Mouse (Mus musculus) thymus, postnatal 14 days (tissue): Measurements from ENCODE around the gene Ugt1a9.

Experiments
- DNase-seq: peaks from one replicate; pipeline ENCODE4 v3.0.0; 2021

Ugt1a9 gene

GRCm38 (mm10) chr1:88238771-88239170 is 168.2 kb downstream of the Ugt1a9 start:
- no peak for DNase-seq

GRCm38 (mm10) chr1:88240072-88240471 is 169.5 kb downstream of the Ugt1a9 start:
- no peak for DNase-seq

GRCm38 (mm10) chr1:88240579-88240978 is 170.0 kb downstream of the Ugt1a9 start:
- no peak for DNase-seq

GRCm38 (mm10) chr1:88243861-88244260 is 173.3 kb downstream of the Ugt1a9 start:
- no peak for DNase-seq

- DNase-seq, result no peak
These were observed 175.3 kb downstream of the Ugt1a9 start for GRCm38 (mm10) chr1:88245881-88246280.

GRCm38 (mm10) chr1:88246386-88246785 is 175.8 kb downstream of the Ugt1a9 start:
- no peak for DNase-seq

GRCm38 (mm10) chr1:88247660-88248059 is 177.1 kb downstream of the Ugt1a9 start:
- DNase-seq, result no peak

- DNase-seq, result no peak
These were observed 178.1 kb downstream of the Ugt1a9 start for GRCm38 (mm10) chr1:88248658-88249057.

- no peak for DNase-seq
These were observed 179.0 kb downstream of the Ugt1a9 start for GRCm38 (mm10) chr1:88249596-88249995.

- DNase-seq, result no peak
These were observed 179.4 kb downstream of the Ugt1a9 start for GRCm38 (mm10) chr1:88250023-88250422.

GRCm38 (mm10) chr1:88253106-88253505 is 182.5 kb downstream of the Ugt1a9 start:
- no peak for DNase-seq

- no peak for DNase-seq
These were observed 182.9 kb downstream of the Ugt1a9 start for GRCm38 (mm10) chr1:88253540-88253939.

- DNase-seq, result no peak
These were observed 184.3 kb downstream of the Ugt1a9 start for GRCm38 (mm10) chr1:88254793-88255465.

- no peak for DNase-seq
These were observed 184.9 kb downstream of the Ugt1a9 start for GRCm38 (mm10) chr1:88255466-88255857.

- no peak for DNase-seq
These were observed 185.6 kb downstream of the Ugt1a9 start for GRCm38 (mm10) chr1:88255989-88256754.

- DNase-seq, result no peak
These were observed 186.5 kb downstream of the Ugt1a9 start for GRCm38 (mm10) chr1:88256886-88257663.

GRCm38 (mm10) chr1:88257681-88258080 is 187.1 kb downstream of the Ugt1a9 start:
- DNase-seq, result no peak

GRCm38 (mm10) chr1:88258361-88258760 is 187.8 kb downstream of the Ugt1a9 start:
- DNase-seq, result no peak

- no peak for DNase-seq
These were observed 188.5 kb downstream of the Ugt1a9 start for GRCm38 (mm10) chr1:88258881-88259642.

- DNase-seq, result no peak
These were observed 189.0 kb downstream of the Ugt1a9 start for GRCm38 (mm10) chr1:88259643-88260024.

GRCm38 (mm10) chr1:88260114-88260513 is 189.5 kb downstream of the Ugt1a9 start:
- no peak for DNase-seq

- no peak for DNase-seq
These were observed 190.2 kb downstream of the Ugt1a9 start for GRCm38 (mm10) chr1:88260604-88261377.
